Mouse (Mus musculus): ENCODE measurements around the gene Tjp1. TPM values are rescaled to one million over a fixed set of nuclear protein-coding genes. Genes with fewer than 3 reads are reported as not detected.

Gene Tjp1
- total RNA-seq, 2 experiments from 2014 or later = 0.13 to 0.22 TPM

DNA sequence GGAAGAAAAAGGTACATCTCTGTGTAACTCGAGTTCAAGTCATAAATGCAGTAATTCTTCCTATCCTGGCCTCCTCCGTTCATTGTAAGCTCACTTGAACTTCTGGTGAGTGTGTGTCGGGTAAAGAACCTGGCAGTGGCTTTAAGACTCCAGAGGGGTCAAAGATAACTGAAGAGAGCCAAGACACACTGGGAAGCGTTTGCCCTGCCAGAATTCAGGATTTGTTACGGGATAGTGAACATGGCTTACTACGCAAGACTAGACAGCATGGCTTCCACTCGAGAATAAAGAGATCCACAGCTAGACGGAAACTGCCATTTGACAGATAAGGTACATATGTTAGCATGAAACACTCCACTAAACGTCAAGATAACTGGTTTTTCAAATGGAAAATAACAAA is 37.8 kb downstream of the Tjp1 start:
- ATAC-seq (ENCODE audit: poor library complexity, severe bottlenecking) = no peak

DNA sequence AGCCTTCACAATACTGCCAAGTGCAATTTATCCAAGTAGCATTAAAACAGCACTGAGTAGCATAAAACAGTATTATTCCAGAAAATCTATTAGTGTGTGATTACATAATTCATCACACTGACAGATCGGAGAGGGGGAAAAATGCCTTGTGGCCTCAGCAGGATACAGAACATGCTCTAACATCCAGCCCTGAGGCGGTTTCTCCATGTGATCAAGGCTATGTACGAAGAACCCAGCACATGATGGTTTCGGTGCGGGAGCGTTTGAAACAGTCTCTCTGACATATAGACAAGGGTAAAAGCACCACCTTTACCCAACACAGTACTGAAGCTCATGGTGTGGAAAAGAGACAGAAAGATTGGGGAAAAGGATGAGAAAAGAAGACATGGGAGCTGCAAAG is 38.4 kb downstream of the Tjp1 start:
- no peak for ATAC-seq (ENCODE audit: poor library complexity, severe bottlenecking)

DNA sequence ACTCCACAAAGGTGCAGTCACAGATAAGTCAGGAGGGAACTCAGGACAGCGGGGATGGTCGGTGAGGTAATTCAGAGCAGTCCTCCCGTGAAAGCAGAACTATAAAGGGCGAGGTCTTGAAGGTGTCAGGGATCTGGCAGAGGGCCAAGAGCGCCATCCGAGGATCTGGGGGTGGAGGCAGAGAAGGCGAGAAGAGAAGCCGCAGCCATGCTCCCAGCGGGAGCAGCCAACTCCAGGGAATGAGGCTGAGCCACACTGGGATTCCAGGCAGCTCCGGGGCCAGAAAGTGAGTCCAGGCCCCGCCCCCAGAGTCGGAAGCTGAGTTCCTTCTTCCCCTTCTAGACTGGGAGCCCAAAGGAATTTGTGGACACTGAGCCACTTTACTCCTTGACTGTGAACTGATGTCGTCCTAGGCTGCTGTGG is 41.3 kb downstream of the Tjp1 start:
- no peak for ATAC-seq (ENCODE audit: poor library complexity, severe bottlenecking)

DNA sequence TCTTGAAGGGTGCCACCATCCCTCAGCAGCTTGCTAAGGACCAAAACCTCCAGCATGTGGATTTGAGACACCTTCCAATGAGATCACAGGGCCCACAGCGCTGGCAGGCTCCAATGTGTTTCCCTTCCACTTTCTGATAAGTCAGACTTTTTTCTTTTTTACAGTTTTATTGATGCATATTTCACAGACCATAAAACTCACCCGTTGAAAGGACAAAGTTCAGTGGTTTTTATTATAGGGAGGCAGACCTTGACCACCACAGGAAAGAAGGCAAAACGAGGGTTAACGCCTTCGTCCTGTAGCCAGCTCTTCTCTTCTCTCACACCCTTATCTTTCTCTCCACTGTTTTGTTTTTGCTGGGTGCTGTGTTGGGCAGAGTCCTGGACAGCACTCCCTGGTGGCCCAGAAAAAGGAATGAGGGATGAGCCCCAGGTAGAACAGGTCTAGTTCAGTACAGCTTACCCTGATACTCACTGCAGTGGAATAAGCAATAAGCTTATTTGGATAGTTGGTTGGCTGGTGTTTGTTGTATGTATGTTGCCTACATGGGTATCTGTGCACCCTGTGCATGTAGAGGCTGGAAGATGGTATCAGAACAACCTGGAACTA is 43.3 kb downstream of the Tjp1 start:
- no peak for ATAC-seq (ENCODE audit: poor library complexity, severe bottlenecking)

DNA sequence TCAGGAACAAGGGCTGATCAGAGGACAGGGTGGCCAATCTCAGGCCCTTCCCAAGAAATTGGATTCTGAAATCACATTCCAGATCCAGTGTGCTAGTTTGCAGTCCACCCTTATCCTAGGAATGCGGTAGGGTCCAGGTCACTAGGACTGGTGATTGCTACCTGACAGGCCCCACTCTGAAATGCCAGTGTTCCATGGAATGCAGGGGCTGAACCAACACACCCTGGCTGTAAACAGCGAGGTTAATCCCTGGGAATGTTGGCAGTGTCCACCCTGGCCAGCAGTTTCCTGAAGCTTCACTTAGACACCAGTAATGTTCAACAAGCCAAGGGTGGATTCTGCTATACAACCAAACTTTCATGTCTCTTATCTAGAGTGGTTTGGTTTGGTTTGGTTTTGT is 45.4 kb downstream of the Tjp1 start:
- ATAC-seq (ENCODE audit: poor library complexity, severe bottlenecking) = no peak

GRCm38 (mm10) chr7:65472048-65472447 is 55.5 kb downstream of the Tjp1 start:
- no peak for ATAC-seq (ENCODE audit: poor library complexity, severe bottlenecking)

GRCm38 (mm10) chr7:65471406-65471805 is 56.2 kb downstream of the Tjp1 start:
- ATAC-seq (ENCODE audit: poor library complexity, severe bottlenecking) = no peak

GRCm38 (mm10) chr7:65470214-65470613 is 57.4 kb downstream of the Tjp1 start:
- no peak for ATAC-seq (ENCODE audit: poor library complexity, severe bottlenecking)

DNA sequence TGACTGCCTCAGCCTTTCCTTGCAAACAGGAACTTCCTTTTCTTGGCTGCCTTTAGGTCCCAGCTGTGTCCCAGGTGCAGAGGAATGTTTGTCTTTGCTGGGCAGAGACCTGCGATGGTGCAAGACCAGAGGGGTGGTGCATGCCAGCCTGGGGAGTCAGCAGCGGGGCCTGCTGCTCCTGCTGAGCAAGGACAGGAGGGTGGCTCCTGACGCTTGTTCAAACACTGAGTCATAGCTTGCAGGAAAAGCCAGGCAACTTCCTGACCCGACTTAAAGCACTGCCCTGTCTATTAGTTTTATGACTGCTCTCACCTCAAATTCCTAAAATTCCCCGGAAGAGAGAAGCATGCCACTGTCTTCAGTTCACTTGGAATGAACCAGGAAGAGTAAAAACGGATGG is 57.9 kb downstream of the Tjp1 start:
- ATAC-seq (ENCODE audit: poor library complexity, severe bottlenecking) = no peak

DNA sequence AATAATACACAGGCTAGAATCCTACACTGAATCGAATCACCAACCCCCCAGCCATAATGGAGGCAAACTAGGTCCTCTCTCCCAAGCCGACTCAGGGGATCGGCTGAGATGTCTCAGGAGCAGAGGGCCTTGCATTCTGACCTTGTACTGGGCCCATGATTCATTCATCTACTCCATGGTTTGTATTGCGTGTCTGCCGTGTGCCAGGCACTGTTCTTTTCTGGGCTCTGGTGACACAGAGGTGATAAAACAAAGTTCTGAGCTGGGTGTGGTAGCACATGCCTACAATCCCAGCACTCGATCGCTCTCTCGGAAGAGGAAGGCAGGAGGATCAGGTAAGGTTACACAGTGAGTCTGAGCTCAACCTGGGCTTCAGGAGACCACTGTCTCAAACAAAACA is 59.4 kb downstream of the Tjp1 start:
- no peak for ATAC-seq (ENCODE audit: poor library complexity, severe bottlenecking)

DNA sequence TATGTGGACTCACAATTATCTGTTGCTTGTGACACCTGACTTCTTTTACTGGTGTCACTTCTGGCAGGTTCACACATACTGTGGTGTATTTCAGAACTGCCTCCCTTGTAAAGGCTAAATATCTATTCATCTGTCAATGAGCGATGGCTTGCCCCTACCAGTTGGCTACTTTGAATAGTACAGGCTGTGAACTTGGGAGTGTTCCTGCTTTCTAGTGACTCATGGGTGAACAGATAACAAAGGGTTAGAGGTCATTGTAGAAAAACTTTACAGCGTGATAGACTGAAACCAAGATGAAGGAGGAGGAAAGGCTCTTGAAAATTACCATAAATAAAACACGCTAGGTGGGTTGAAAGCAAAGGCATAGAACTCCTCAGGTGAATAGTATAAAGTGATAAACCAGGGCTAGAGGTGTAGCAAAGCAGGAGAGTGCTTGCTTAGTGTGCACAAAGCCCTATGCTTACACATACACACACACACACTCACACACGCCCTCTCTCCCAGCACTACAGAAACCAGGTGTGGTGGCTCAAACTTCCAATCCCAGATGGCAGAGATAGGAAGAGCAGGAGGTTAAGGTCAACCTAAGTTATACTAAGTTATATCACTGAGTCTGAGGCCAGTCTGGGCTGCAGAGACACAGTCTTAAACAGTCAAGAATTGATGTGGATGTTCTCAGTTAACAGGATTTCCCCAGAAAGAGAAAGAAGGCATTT is 60.1 kb downstream of the Tjp1 start:
- ATAC-seq (ENCODE audit: poor library complexity, severe bottlenecking) = no peak

GRCm38 (mm10) chr7:65466137-65466536 is 61.4 kb downstream of the Tjp1 start:
- no peak for ATAC-seq (ENCODE audit: poor library complexity, severe bottlenecking)

- no peak for ATAC-seq (ENCODE audit: poor library complexity, severe bottlenecking)
Measured at GRCm38 (mm10) chr7:65464518-65465037, 63.0 kb downstream of the Tjp1 start.

- no peak for ATAC-seq (ENCODE audit: poor library complexity, severe bottlenecking)
Measured at GRCm38 (mm10) chr7:65463438-65463837, 64.1 kb downstream of the Tjp1 start.

GRCm38 (mm10) chr7:65461412-65461811 is 66.2 kb downstream of the Tjp1 start:
- no peak for ATAC-seq (ENCODE audit: poor library complexity, severe bottlenecking)

DNA sequence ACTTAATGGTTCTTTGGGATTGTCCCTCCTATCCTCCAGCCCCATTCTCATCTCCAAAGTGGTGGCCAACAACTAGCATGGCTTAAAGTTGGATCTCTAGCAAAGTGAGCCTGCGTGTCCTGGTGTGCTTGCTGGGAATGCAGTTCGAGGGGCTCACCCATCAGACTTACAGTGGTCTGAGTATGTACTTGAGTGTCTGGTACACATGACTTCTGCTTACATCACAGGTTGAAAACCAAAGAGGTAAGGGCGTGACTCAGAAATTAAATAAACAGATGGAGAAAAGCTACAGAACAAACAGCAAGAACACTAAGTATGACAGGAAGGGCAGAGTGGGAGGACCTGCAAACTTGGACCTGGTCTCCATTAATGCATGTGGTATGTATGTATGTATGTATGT is 67.4 kb downstream of the Tjp1 start:
- ATAC-seq (ENCODE audit: poor library complexity, severe bottlenecking) = no peak

- no peak for ATAC-seq (ENCODE audit: poor library complexity, severe bottlenecking)
Measured at GRCm38 (mm10) chr7:65456031-65456430, 71.5 kb downstream of the Tjp1 start.

GRCm38 (mm10) chr7:65455208-65455607 is 72.4 kb downstream of the Tjp1 start:
- no peak for ATAC-seq (ENCODE audit: poor library complexity, severe bottlenecking)

DNA sequence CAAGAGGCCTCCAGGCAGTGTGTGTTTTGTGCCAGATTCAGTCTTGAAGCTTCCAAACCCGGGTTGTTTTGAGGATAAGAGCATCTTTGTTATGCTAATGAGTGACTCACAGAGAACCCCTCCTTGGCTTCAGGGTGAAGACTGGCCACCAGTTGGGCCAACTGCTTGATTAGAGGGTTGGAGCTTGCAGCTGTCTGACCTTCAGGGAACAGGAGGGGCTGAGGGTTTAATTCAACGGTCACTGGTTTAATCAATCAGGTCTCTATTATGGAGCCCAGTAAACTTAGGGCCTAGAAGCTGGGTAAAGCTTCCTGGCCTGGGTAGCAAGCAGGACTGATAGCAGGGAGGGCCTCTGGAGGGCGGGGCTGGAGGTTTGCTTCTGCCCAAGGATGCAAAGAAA is 73.3 kb downstream of the Tjp1 start:
- ATAC-seq (ENCODE audit: poor library complexity, severe bottlenecking) = no peak

GRCm38 (mm10) chr7:65452246-65452645 is 75.3 kb downstream of the Tjp1 start:
- ATAC-seq (ENCODE audit: poor library complexity, severe bottlenecking) = no peak

GRCm38 (mm10) chr7:65450158-65450557 is 77.4 kb downstream of the Tjp1 start:
- no peak for ATAC-seq (ENCODE audit: poor library complexity, severe bottlenecking)

DNA sequence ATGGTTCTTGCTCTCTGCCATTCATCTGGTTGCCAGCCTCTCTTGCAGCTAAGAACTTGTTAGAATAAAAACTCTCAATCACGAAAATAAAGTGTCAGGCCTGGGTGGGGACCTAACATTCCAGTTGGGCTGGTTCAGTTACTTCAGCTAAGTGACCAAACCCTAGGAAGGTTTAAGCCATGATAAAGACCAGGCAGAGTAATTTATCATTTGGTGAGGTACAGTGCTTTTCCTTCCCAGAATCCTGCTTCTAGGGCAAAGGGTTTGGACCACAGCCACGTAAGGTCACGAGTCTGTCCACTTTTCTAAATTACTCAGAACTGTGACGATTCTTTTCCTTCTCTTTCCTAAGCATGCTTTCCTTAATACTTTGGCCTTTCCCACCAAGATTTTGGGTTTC is 86.1 kb downstream of the Tjp1 start:
- no peak for ATAC-seq (ENCODE audit: poor library complexity, severe bottlenecking)

DNA sequence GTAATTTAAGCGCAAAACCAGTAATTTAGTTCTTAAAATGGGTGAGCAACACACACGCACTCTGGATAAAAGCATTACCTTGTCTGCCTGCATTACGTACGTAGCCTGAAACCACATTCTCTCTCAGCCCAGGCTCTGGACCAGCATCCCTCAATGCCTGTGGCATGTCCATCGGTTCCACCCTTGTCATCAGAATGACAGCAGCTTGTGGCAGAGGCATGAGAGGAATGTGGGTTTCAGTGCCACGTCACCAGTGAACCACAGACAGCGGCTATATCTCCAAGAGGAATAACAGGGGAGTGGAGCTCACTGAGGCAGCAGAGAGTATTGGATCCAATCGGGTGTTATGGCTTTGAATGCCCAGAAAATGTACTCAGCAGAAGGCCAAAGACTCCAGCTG is 88.1 kb downstream of the Tjp1 start:
- no peak for ATAC-seq (ENCODE audit: poor library complexity, severe bottlenecking)

All from megakaryocyte, adult 5-6 weeks (primary cell).